Mouse (Mus musculus) erythroid progenitor cell, adult 5-6 weeks (primary cell): ENCODE measurements around the gene Ccdc38. TPM values are rescaled to one million over a fixed set of nuclear protein-coding genes. Genes with fewer than 3 reads are reported as not detected.
"Not testable (repeated sequence)": the region's sequence is repeated elsewhere in the genome, so short reads cannot be mapped to it uniquely, and the experiment has no call there.

Experiments
- ATAC-seq: replicated peaks from 2 replicates; pipeline ENCODE4 v1.8.0; 2016; ENCODE audit warnings: moderate number of reproducible peaks, mild to moderate bottlenecking, moderate TSS enrichment, inconsistent platforms; ENCODE audit not compliant: poor library complexity, low FRiP score, severe bottlenecking
- total RNA-seq, 2 experiments: library from RNA; stranded (forward) in 1 of 2; stranded (reverse) in 1 of 2; fragments of 150-400 nt in 1 of 2; fragments of 186-747, 209-891 nt in 1 of 2; gene quantifications; 2 replicates each; pipeline versions ENCODE4 v1.2.3 to v1.2.4; 2015 to 2017; ENCODE audit warnings: low replicate concordance in 2 of 2

Ccdc38 gene
- total RNA-seq, 2 experiments from 2014 or later = not detected

DNA sequence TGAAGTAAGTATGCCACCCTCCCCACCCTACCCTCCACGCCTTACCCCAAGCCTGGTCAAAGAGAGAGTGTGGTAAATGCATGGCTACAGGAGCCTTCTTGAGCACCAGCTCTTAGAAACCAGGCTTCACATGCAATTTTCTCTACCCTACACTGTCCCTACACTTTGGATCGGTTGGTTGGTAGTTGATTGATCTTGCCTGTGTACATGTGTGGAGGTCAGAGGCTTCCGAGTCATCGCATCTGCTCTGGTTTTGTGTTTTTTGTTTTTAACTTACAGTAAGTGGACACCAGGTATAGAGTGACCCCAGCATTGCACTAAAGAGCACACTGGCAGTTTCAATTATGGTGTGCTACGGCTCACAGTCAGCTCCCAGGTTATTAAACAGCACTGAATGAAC, 3.7 kb downstream of the Ccdc38 start:
- ATAC-seq = no peak

- no peak for ATAC-seq
These were observed 7.4 kb downstream of the Ccdc38 start for GRCm38 (mm10) chr10:93547741-93548270.

DNA sequence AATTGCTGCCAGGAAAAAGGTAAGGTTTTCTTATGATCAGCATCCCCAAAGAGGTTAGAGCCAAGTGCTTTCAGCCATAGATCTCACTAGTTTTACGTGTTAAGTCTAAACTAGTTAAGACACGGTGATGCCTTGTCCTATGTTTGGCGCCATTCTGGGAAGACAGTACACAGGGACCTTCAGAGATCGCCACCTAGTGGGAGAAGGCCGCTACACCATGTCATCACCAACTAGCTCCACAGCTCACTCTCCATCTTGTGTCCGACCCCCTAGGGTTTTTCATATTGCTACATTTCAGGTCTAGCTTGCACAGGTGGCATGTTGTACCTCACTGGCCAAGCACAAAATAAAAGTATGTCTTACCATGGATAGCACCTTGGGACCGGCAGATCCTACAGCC, 8.6 kb downstream of the Ccdc38 start:
- peak; percentile 84 for ATAC-seq

DNA sequence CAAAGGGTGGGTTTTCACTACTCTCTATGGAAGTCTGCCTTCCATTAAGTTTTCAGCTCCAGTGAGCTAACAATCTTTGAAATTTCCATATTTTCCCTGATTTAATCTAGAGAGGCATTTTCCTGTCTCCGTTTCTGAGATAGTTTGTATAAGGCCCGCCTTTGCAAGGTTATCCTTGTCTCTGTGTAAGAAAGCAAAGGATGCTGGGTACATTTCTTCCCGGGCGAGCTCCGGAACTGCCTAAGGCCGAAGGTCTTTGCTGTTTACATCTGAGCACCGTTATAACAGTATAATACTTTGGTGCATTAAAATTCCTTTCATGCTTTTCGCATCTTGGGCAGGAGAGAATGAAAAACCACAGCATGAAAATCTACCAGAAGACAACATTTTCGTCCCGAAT, 9.4 kb downstream of the Ccdc38 start:
- no peak for ATAC-seq

- no peak for ATAC-seq
These were observed 12.2 kb downstream of the Ccdc38 start for GRCm38 (mm10) chr10:93552596-93552995.

DNA sequence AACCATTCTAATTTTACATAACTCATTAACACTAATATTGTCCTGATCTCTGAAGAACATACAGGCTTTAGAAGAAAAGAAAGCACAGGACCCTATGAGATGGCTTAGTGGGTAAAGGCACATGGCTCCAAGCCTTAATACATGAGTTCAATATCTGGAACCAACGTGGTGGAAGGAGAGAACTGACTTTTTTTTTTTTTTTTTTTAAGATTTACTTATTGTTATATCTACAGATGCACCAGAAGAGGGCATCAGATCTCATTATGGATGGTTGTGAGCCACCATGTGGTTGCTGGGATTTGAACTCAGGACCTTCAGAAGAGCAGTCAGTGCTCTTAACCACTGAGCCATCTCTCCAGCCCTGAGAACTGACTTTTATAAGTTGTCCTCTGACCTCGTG, 17.5 kb downstream of the Ccdc38 start:
- ATAC-seq = not testable (repeated sequence)

GRCm38 (mm10) chr10:93559786-93560185, 19.4 kb downstream of the Ccdc38 start:
- no peak for ATAC-seq

GRCm38 (mm10) chr10:93564518-93565090, 24.2 kb downstream of the Ccdc38 start:
- ATAC-seq = no peak

DNA sequence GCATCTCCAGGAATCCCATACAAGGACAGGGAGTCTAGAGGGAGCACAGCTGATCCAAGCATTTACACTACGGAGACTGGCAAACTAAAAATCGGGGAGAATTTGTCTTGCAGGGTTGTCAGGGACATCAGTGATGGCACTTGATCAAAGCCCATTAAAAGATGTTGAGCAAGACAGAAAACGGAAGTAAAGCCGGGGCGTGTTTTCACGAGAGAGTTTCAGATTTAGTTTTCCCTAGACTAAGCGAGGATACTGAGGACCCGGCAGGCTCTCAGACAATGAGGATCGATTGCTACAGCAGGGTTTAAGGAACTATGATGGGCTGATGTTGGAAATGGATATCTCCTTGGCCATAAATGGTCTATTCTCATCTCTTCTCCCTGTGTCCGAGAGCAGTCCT, 26.6 kb downstream of the Ccdc38 start:
- ATAC-seq = no peak

DNA sequence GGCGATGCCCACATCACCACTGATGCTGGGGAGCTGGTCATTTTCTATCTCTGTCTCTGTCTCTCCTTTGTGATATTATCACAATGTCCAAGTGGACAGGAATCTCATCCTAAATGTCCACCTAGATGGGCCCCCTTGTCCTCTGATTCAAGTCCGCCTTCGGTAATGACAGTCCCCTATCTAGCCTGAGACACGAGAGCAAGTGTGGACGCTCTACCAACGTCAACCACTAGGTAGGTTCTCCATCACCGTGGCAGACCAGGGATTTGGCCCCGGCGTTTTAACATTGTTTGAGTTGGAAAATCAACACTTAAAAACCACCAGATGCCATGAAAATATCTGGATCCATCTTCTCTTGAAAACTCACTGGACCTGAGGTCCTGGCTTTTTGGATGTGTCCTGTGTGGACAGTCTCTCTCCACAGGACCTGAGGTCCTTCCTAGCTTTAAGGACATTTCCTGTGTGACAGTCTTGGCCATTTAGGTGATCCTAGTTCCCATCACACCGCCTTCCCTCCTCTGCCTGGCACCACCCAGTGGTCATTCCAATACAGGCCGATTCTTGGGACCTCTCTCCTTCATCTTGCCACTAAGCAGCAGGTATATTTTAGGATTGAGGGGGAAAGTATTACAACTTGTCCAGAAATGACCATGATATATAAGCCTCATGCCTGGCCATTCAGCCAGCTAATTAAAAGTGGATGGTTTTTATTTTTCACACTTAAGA, 27.6 kb downstream of the Ccdc38 start:
- no peak for ATAC-seq

DNA sequence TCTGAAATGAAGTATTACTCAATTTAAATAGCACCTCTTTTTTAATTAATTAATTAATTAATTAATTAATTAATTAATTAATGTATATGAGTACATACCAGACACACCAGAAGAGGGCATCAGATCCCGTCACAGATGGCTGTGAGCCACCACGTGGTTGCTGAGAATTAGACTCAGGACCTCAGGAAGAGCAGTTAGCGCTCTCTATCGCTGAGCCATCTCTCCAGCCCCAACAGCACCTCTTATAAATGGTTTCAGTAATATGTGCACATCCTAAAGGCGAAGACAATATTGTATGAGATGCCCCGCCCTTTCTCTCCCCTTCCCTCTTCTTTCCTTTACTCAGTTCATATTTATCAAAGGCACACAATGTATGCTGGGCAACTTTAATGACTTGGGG, 28.2 kb downstream of the Ccdc38 start:
- no peak for ATAC-seq

DNA sequence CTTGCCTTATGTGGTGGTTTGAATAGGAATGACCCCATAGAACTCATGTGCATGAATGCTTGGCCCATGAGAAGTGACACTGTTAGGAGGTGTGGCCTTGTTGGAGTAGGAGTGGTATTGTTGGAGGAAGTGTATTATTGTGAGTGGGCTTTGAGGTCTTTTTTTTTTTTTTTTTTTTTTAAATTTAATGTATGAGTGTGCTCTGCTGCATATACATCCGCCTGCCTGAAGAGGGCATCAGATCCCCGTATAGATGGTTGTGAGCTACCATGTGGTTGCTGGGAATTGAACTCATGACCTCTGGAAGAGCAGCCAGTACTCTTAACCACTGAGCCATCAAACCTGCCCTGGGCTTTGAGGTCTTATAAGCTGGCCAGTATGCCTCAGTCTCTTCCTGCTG, 31.8 kb downstream of the Ccdc38 start:
- no peak for ATAC-seq

DNA sequence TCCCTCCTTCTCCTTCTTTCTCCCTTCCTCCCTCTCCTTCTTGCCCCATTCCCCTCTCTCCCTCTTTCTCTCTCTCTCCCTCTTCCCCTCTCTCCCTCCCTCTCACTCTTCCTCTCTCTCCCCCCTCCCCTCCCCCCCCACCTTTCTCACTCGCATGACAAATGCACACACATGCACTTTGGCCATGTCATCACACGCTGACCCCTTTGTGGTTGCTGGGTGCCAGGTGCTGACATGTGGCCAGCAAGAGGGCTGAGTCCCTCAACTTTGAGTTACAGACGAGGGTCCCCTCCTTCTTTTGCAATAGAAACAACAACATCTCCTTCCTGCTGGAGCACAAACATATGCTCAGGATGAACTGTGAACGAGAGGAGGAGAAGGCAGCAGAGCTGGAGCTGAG, 34.5 kb downstream of the Ccdc38 start:
- ATAC-seq = no peak

DNA sequence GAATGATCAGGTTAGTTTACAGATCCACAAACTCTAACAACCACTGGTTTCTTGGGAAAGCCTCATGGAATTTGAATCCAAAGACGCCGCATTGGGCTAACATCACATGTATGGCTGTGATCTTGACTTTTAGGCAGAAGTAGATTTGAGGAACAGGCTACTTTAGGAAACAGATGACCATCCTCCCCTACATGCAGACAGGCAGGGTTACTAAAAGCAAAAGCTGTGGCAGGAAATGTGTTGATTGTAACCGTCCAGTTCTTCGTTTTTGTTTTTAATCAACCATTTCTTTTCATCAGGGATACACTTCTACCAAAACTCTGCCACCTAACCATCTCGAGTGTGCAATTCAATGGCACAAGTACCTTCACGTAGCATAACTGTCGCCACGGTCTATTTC, 35.5 kb downstream of the Ccdc38 start:
- ATAC-seq = no peak

GRCm38 (mm10) chr10:93577271-93577886, 36.9 kb downstream of the Ccdc38 start:
- peak; percentile 55; the same call in 1 of the 2 replicates for ATAC-seq

GRCm38 (mm10) chr10:93588796-93589195, 48.4 kb downstream of the Ccdc38 start:
- ATAC-seq = 0 out of 2 replicates have a peak, but pooled peaks have one; percentile 28

DNA sequence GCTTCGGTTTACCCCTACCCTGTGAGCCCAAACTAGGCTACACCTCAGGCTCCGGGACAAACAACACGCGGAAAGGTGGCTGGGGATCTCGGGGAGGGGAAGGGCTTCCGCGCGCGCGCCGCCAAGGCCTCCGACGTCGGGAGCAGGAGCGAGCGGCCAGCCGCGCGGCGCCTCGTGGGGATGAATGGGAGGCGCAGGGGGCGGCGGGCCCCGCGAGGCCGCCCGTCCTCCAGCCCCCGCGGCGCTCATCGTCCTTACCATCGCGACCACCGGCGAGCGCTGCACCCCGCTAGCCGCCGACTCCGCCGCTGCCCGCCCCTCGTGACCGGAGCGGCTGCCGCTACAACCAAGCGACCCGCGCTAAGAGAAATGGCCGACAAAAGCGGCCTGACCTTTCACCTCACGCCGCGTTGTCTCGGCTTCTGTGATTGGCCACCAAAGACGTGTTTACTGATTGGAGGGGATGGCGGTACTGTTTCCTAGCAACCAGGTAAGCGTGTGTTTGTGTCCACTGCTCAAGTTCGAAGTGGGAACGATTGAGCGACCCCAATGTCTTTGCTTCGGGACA, 48.9 kb downstream of the Ccdc38 start, which contains the start of gene Snrpf:
TSS of gene Snrpf (minus strand) at position 426 of the 568 bp plus-strand sequence.
- peak; percentile 85 for ATAC-seq

DNA sequence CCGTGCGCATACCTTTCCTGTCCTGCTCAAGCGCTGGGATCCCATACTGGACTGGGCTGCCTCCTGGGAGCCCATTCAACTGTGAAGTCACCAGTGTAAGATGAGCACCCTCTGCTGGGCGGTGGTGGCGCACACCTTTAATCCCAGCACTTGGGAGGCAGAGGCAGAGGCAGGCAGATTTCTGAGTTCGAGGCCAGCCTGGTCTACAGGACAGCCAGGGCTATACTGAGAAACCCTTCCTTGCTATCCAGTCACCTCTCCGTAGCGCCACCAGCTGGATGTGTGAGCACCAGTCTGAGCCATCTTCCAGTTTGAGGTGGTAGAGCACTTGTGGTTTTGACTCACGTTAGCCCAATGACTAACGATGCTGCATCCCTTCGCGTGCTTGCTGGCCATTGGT, 52.0 kb downstream of the Ccdc38 start:
- ATAC-seq = no peak

DNA sequence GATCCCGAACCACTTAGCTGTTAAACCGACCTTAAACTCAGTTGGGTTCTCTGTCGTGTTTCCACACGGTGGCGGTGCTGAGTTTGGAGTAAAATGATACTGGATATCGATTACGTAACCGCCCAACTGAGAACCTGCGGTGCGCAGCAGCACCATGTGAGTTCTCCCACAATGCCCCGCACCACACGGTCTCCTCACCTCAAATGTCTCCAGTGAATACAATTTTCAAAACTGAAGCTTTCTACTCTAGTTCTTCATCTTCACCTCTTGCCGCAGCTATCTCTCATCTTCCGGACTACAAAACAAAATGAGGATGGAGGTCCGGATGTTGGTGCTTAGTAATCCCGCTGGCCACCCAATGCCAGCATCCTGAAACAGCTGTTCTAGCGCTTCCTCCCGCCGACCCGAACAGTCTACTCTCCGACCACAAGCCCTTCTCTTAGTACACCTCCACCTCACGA, 53.6 kb downstream of the Ccdc38 start:
- ATAC-seq = peak; percentile 82

- no peak for ATAC-seq
These were observed 55.4 kb downstream of the Ccdc38 start for GRCm38 (mm10) chr10:93595831-93596230.
